Mouse (Mus musculus) heart, embryonic 13.5 days (tissue): ENCODE results near the gene 4930455H04Rik. TPM values are rescaled to one million over a fixed set of nuclear protein-coding genes. Genes with fewer than 3 reads are reported as not detected.
A peak's percentile ranks its signal among the peaks of the same experiment; 100 is the strongest.

ENCODE experiments used
- ATAC-seq: fragments of 200-750 bp; cut with Nextera tagmentation; 2 replicates; pipeline ENCODE4 v1.8.0; 2017; ENCODE audit warnings: moderate TSS enrichment; ENCODE audit not compliant: insufficient number of reproducible peaks, low FRiP score, low TSS enrichment; ENCODE audit errors: extremely low read depth
- H3K27ac ChIP-seq: fragments of 300-500 bp; sonication (generic); replicated peaks from 2 replicates; pipeline ENCODE4 v1.5.1; 2015; ENCODE audit warnings: moderate library complexity, mild to moderate bottlenecking, inconsistent platforms
- H3K27me3 ChIP-seq: fragments of 300-500 bp; sonication (generic); replicated peaks from 2 replicates; pipeline ENCODE4 v1.6.1; 2015; ENCODE audit warnings: mild to moderate bottlenecking, inconsistent platforms
- H3K36me3 ChIP-seq: fragments of 300-500 bp; sonication (generic); 2 replicates; pipeline ENCODE4 v1.6.1; 2015; ENCODE audit warnings: mild to moderate bottlenecking, inconsistent platforms
- H3K4me1 ChIP-seq: fragments of 300-500 bp; sonication (generic); 2 replicates; pipeline ENCODE4 v1.6.1; 2015; ENCODE audit warnings: inconsistent platforms
- H3K4me2 ChIP-seq: fragments of 300-500 bp; sonication (generic); 2 replicates; pipeline ENCODE4 v1.6.1; 2015; ENCODE audit warnings: inconsistent platforms, mild to moderate bottlenecking, moderate library complexity
- H3K4me3 ChIP-seq: fragments of 300-500 bp; sonication (generic); 2 replicates; pipeline ENCODE4 v1.5.1; 2015; ENCODE audit warnings: moderate library complexity, mild to moderate bottlenecking, inconsistent platforms
- H3K9ac ChIP-seq: fragments of 300-500 bp; sonication (generic); 2 replicates; pipeline ENCODE4 v1.6.1; 2015; ENCODE audit warnings: inconsistent platforms, mild to moderate bottlenecking, moderate library complexity
- H3K9me3 ChIP-seq: fragments of 300-500 bp; sonication (generic); 2 replicates; pipeline ENCODE4 v1.6.1; 2016; ENCODE audit warnings: inconsistent platforms
- WGBS: fragments of 180-500 bp; shearing (Covaris S2); methylation state at CpG from one replicate; pipeline ENCODE4 v1.1.7; 2015; ENCODE audit warnings: mixed read lengths; 5-methylcytosine and 5-hydroxymethylcytosine counted together
- polyA plus RNA-seq: library from polyadenylated mRNA; unstranded; fragments of >200 nt; fragmentation: Nextera tagmentation; extraction: Ambion mirVana; gene quantifications from 2 replicates; pipeline ENCODE4 v1.2.1, GENCODE M21; 2015

4930455H04Rik gene
- polyA plus RNA-seq, result not detected in 2 replicates

DNA sequence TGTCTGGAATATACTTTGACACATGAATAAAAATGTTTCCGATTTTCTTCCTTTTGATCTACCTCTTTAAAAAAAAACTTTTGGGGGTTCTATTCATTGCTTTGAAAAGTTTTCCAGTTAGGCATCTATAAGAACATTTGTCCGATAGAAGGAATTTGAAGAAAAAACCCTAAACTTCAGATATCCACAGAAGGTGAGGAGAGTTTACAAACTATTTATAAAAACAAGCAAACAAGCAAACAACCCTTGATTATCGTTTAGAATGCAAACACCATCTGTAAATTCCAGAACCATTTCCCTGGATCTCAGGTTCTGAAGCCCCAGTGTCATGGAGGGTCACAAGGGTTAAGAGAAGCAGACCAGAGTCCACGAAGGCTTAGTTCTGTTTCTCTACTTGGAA is at the start of gene 4930455H04Rik:
Gene 4930455H04Rik (plus strand): TSS at position 301 of the 400 bp plus-strand sequence.
- WGBS, result 42% methylated on average over 4 of the region's 4 CpGs

GRCm38 (mm10) chr3:116921535-116921934 is 46.5 kb upstream of the 4930455H04Rik start:
- peaks cover 17% of the 10 kb centered on the region for H3K36me3 ChIP-seq
- WGBS, result 73% methylated on average over 3 of the region's 3 CpGs
- no peak overlapping the region for H3K9ac ChIP-seq
- no peaks in the 10 kb centered on the region for H3K27me3 ChIP-seq
- H3K4me3 ChIP-seq, result no peak overlapping the region
- no peaks in the 10 kb centered on the region for H3K9me3 ChIP-seq
- no peak overlapping the region for H3K27ac ChIP-seq
- ATAC-seq, result no peak
- H3K4me1 ChIP-seq, result no peaks in the 10 kb centered on the region
- H3K4me2 ChIP-seq, result no peak overlapping the region

More for the DNA sequence above, at the start of gene 4930455H04Rik:
- Histone ChIP-seq H3K36me3 (no peaks in the 10 kb centered on the region), H3K9me3 (no peaks in the 10 kb centered on the region), H3K9ac (peak within 1 kb of the TSS; percentile 85), H3K27ac (peak within 1 kb of the TSS; percentile 84), H3K27me3 (no peaks in the 10 kb centered on the region), H3K4me2 (peak within 1 kb of the TSS; percentile 76), H3K4me1 (peaks cover 14% of the 10 kb centered on the region; the same call in 1 of the 2 replicates), H3K4me3 (peak within 1 kb of the TSS; percentile 60)
- no peak for ATAC-seq

GRCm38 (mm10) chr3:116923042-116923441 is 45.0 kb upstream of the 4930455H04Rik start:
- Histone ChIP-seq H3K27me3 (no peaks in the 10 kb centered on the region), H3K4me3 (no peak overlapping the region), H3K9me3 (no peaks in the 10 kb centered on the region), H3K4me2 (no peak overlapping the region), H3K9ac (no peak overlapping the region), H3K4me1 (no peaks in the 10 kb centered on the region), H3K27ac (no peak overlapping the region), H3K36me3 (peaks cover 17% of the 10 kb centered on the region)
- no peak for ATAC-seq
- 85% methylated on average over 12 of the region's 12 CpGs for WGBS

DNA sequence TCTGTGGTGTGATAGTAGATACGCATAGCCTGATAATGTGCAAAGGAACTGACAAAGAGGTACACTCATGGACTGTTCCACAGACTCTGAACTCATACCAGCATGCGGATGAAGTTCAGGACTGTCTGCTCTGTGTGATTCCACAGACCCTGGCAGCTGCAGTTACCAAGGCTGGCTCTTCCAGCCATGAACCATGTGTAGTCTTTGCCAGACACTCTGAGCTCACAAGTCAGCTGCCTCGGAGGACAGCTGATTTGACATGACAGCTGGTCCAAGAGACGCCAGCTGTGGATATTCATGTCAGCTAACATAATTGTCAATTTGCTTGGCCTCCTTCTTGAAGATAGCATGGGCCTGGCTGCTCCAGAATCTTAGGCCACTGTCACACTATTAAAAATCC is 39.1 kb upstream of the 4930455H04Rik start:
- no peaks in the 10 kb centered on the region for H3K27me3 ChIP-seq
- no peak overlapping the region for H3K9ac ChIP-seq
- H3K4me2 ChIP-seq, result no peak overlapping the region
- no peak overlapping the region for H3K27ac ChIP-seq
- no peaks in the 10 kb centered on the region for H3K9me3 ChIP-seq
- no peak overlapping the region for H3K4me3 ChIP-seq
- 58% methylated on average over 4 of the region's 4 CpGs for WGBS
- peaks cover under 1% of the 10 kb centered on the region for H3K36me3 ChIP-seq
- no peak for ATAC-seq
- H3K4me1 ChIP-seq, result peaks cover 5% of the 10 kb centered on the region; the same call in 1 of the 2 replicates

DNA sequence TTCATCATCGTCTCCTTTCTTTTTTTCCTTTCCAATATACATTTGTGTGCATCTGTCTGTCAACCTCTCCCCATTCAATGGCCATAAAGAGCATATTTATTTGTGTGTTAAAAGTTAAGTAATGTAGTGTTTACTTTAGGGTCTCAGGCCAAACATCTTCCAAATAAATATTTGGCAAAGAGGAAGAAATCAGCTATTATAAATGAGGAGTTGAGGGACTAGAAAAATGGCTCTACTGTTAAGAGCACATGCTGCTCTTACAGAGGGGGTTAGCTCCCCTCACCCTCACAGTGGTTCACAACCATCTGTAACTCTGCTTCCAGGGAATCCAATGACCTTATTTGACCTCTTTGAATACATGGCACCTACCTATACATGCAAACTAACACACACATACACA is 34.9 kb upstream of the 4930455H04Rik start:
- Histone ChIP-seq H3K36me3 (peaks cover under 1% of the 10 kb centered on the region; the same call in 1 of the 2 replicates), H3K27ac (no peak overlapping the region), H3K9ac (no peak overlapping the region), H3K27me3 (no peaks in the 10 kb centered on the region), H3K4me3 (no peak overlapping the region), H3K9me3 (no peaks in the 10 kb centered on the region), H3K4me1 (peaks cover 5% of the 10 kb centered on the region; the same call in 1 of the 2 replicates), H3K4me2 (no peak overlapping the region)
- no peak for ATAC-seq
- WGBS, result 92% methylated on average over 1 of the region's 1 CpGs

GRCm38 (mm10) chr3:116936934-116937691 is 31.0 kb upstream of the 4930455H04Rik start:
- Histone ChIP-seq H3K36me3 (peaks cover 11% of the 10 kb centered on the region), H3K9ac (no peak overlapping the region), H3K27me3 (no peaks in the 10 kb centered on the region), H3K4me1 (peaks cover 16% of the 10 kb centered on the region), H3K27ac (no peak overlapping the region), H3K4me2 (no peak overlapping the region), H3K4me3 (no peak overlapping the region), H3K9me3 (no peaks in the 10 kb centered on the region)
- WGBS, result 71% methylated on average over 4 of the region's 4 CpGs
- no peak for ATAC-seq

DNA sequence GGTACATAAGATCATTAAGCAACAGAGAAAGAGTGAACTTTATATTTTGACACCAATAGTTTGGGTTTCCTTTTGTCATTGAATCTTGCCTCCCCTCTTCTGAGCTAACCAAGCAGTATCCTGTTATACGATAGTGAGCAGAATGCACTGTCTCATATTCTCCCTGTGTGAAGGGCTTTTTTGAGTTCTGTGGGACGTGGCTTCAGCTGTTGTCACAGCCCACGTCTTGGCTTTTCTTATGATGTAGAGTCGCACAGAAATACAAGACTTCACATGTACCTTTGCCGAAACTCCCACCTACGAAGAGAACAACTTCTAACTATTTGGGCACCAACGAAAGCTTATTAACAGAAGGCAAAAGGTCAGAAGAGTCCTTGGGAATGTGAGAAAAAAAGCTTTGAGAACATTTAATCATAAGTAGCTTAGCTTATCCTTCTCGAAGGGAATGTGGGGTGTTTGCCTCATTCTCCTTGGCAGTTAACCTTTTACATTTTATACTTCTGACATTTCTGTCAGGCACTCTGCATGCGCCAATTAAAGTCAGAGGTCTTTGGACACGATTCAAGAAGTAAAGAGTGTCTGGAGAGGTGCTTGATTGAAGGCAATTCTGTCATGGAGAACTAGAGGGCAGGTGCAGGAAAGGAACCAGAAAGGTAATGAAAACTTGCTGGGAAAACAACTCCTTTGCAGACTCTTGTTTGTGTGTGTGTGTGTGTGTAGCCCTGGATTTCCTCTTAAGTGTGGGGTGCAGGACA is 27.1 kb upstream of the 4930455H04Rik start:
- no peaks in the 10 kb centered on the region for H3K27me3 ChIP-seq
- H3K4me1 ChIP-seq, result peaks cover 45% of the 10 kb centered on the region
- H3K4me3 ChIP-seq, result no peak overlapping the region
- H3K4me2 ChIP-seq, result no peak overlapping the region
- no peak for ATAC-seq
- H3K36me3 ChIP-seq, result peaks cover 15% of the 10 kb centered on the region
- no peak overlapping the region; the same call in 1 of the 2 replicates for H3K9ac ChIP-seq
- H3K27ac ChIP-seq, result peak overlapping the region; percentile 48
- 59% methylated on average over 10 of the region's 10 CpGs for WGBS
- H3K9me3 ChIP-seq, result no peaks in the 10 kb centered on the region

- Histone ChIP-seq H3K4me2 (no peak overlapping the region), H3K4me3 (no peak overlapping the region), H3K27me3 (no peaks in the 10 kb centered on the region), H3K9me3 (no peaks in the 10 kb centered on the region), H3K9ac (no peak overlapping the region), H3K4me1 (peaks cover 45% of the 10 kb centered on the region), H3K36me3 (peaks cover 20% of the 10 kb centered on the region), H3K27ac (peak overlapping the region; percentile 48)
- ATAC-seq, result no peak
- 94% methylated on average over 1 of the region's 1 CpGs for WGBS
Observed at GRCm38 (mm10) chr3:116941559-116942117, 26.4 kb upstream of the 4930455H04Rik start.

DNA sequence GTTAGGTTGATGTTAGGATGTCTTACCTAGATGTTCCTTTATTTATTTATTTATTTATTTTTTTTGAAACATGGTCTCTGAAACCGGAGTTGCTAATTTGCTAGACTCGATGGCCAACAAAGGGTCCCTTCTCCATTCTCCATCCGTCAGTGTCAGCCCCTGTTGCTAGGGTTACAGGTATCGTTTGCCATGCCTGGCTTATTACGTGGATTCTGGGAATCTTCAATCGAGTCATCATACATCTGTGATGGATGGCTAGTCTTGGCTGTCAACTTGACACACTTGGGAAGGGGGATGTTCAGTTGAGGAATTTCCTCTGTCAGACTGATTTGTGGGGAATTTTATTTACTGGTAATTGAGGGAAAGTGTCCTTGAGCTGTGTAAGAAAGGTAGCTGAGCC is 25.3 kb upstream of the 4930455H04Rik start:
- Histone ChIP-seq H3K4me3 (no peak overlapping the region), H3K4me2 (no peak overlapping the region), H3K9me3 (no peaks in the 10 kb centered on the region), H3K27ac (peak overlapping the region; percentile 83), H3K4me1 (peaks cover 45% of the 10 kb centered on the region), H3K27me3 (no peaks in the 10 kb centered on the region), H3K9ac (no peak overlapping the region), H3K36me3 (peaks cover 27% of the 10 kb centered on the region)
- no peak for ATAC-seq
- 69% methylated on average over 6 of the region's 6 CpGs for WGBS

- Histone ChIP-seq H3K4me3 (no peak overlapping the region), H3K4me2 (no peak overlapping the region), H3K9me3 (no peaks in the 10 kb centered on the region), H3K36me3 (peaks cover 24% of the 10 kb centered on the region), H3K27ac (peak overlapping the region; percentile 83), H3K27me3 (no peaks in the 10 kb centered on the region), H3K9ac (no peak overlapping the region), H3K4me1 (peaks cover 45% of the 10 kb centered on the region)
- WGBS, result 30% methylated on average over 4 of the region's 4 CpGs
- peak; percentile 51; the same call in 1 of the 2 replicates for ATAC-seq
Observed at GRCm38 (mm10) chr3:116943422-116943821, 24.6 kb upstream of the 4930455H04Rik start.

DNA sequence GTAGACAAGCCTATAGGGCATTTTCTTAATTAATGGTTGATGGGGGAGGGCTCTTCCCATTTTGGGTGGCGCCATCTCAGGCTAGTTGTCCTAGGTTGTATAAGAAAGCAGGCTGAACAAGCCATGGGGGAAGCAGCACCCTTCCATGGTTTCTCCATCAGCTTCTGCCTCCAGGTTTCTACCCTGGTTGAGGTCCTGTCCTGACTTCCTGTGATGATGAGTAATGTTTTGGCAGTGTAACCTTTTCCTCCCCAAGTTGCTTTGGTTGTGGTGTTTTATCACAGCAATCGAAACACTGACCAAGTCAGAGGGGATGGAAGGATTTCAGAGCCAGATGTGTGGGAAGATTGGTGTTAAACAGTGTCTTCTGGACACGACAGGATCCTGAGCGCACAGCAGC is 21.6 kb upstream of the 4930455H04Rik start:
- Histone ChIP-seq H3K4me3 (no peak overlapping the region), H3K36me3 (peaks cover 17% of the 10 kb centered on the region), H3K27ac (no peak overlapping the region), H3K4me1 (peaks cover 34% of the 10 kb centered on the region), H3K9ac (no peak overlapping the region), H3K27me3 (no peaks in the 10 kb centered on the region), H3K9me3 (no peaks in the 10 kb centered on the region), H3K4me2 (no peak overlapping the region)
- 74% methylated on average over 4 of the region's 4 CpGs for WGBS
- ATAC-seq, result no peak
